Mouse (Mus musculus) urinary bladder, postnatal 36 days (tissue): ENCODE measurements around the gene Scn5a.
A peak's percentile ranks its signal among the peaks of the same experiment; 100 is the strongest.

ENCODE experiments used
- DNase-seq, 2 experiments: peaks; one replicate each; pipeline ENCODE4 v3.0.0; 2022; ENCODE audit warnings: low spot score in 2 of 2, mixed read lengths in 1 of 2

The Scn5a gene

GRCm38 (mm10) chr9:119564803-119565202 lies 14.0 kb downstream of the Scn5a start:
- DNase-seq, result no peak

GRCm38 (mm10) chr9:119563617-119564016 lies 15.2 kb downstream of the Scn5a start:
- DNase-seq, result no peak

GRCm38 (mm10) chr9:119562256-119562655 lies 16.6 kb downstream of the Scn5a start:
- no peak for DNase-seq

GRCm38 (mm10) chr9:119561746-119562145 lies 17.1 kb downstream of the Scn5a start:
- no peak for DNase-seq

GRCm38 (mm10) chr9:119559537-119560276 lies 19.1 kb downstream of the Scn5a start:
- DNase-seq, result no peak

GRCm38 (mm10) chr9:119558119-119558854 lies 20.5 kb downstream of the Scn5a start:
- peak; percentile 30 to 37 for DNase-seq

GRCm38 (mm10) chr9:119556043-119556442 lies 22.8 kb downstream of the Scn5a start:
- DNase-seq, result no peak

- no peak for DNase-seq
Measured at GRCm38 (mm10) chr9:119547528-119547927, 31.3 kb downstream of the Scn5a start.

- DNase-seq, result no peak
Measured at GRCm38 (mm10) chr9:119547128-119547527, 31.7 kb downstream of the Scn5a start.

GRCm38 (mm10) chr9:119540726-119541125 lies 38.1 kb downstream of the Scn5a start:
- DNase-seq, result no peak

- no peak for DNase-seq
Measured at GRCm38 (mm10) chr9:119537823-119538222, 41.0 kb downstream of the Scn5a start.

- no peak for DNase-seq
Measured at GRCm38 (mm10) chr9:119531684-119532417, 47.0 kb downstream of the Scn5a start.

- no peak for DNase-seq
Measured at GRCm38 (mm10) chr9:119524511-119524910, 54.3 kb downstream of the Scn5a start.

- DNase-seq, result no peak
Measured at GRCm38 (mm10) chr9:119523301-119523700, 55.5 kb downstream of the Scn5a start.

- DNase-seq, result no peak
Measured at GRCm38 (mm10) chr9:119519116-119519515, 59.7 kb downstream of the Scn5a start.

GRCm38 (mm10) chr9:119518177-119518576 lies 60.6 kb downstream of the Scn5a start:
- DNase-seq, result no peak

GRCm38 (mm10) chr9:119517467-119517866 lies 61.3 kb downstream of the Scn5a start:
- DNase-seq, result no peak

GRCm38 (mm10) chr9:119516815-119517214 lies 62.0 kb downstream of the Scn5a start:
- no peak for DNase-seq

GRCm38 (mm10) chr9:119515454-119515853 lies 63.4 kb downstream of the Scn5a start:
- no peak for DNase-seq

GRCm38 (mm10) chr9:119514986-119515385 lies 63.8 kb downstream of the Scn5a start:
- DNase-seq, result no peak

- DNase-seq, result no peak
Measured at GRCm38 (mm10) chr9:119513816-119514215, 65.0 kb downstream of the Scn5a start.

GRCm38 (mm10) chr9:119512993-119513392 lies 65.8 kb downstream of the Scn5a start:
- DNase-seq, result no peak
